Mouse (Mus musculus): ENCODE measurements at regions not wholly inside any gene's neighbourhood (a gene's known extent, or its start where the extent isn't known, plus 50 kb on each side); places are given as distances from the start of the nearest gene placed in this dataset.

DNA sequence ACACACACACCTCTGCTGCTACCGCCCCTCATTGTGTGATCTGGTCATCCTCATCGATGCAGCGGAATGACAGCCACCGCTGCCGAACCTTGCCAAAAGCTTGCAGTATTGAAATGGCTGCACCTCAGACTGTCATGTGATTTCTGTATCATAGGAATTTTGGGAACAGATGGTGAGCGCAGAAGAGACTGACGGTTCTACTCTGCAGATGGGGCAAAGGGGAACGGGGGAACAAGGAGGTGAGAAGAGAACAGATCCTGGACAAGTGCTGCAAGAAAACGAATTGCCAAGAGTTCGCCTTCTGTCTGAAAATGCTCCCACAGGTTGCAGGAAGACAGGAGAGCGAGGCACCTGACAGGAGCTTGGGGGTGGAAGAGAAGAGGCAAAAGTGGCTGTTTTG, 96.9 kb upstream of the Smarca2 start:
- no peak overlapping the region for H3K4me3 ChIP-seq (ENCODE audit: control insufficient read depth in 1 of 2, insufficient read depth in 1 of 2, low read depth in 2 of 2, low read length in 2 of 2)
- H3K79me2 ChIP-seq (ENCODE audit: control insufficient read depth, insufficient read depth, low read length, poor library complexity) = no peaks in the 10 kb centered on the region
- no peaks in the 10 kb centered on the region for H3K4me1 ChIP-seq (ENCODE audit: control insufficient read depth in 1 of 2, insufficient read depth in 2 of 2, low read length in 2 of 2)
- H3K9ac ChIP-seq (ENCODE audit: control insufficient read depth, low read depth, low read length, poor library complexity, severe bottlenecking) = no peak overlapping the region
- no peaks in the 10 kb centered on the region for H3K9me3 ChIP-seq (replicated peaks; ENCODE audit: insufficient read depth, low read length)
- no peaks in the 10 kb centered on the region for H3K36me3 ChIP-seq (ENCODE audit: control insufficient read depth in 1 of 2, insufficient read depth in 2 of 2, low read length in 2 of 2)
- no peak overlapping the region for H3K27ac ChIP-seq (ENCODE audit: control insufficient read depth, low read depth, low read length)
- H3K27me3 ChIP-seq (ENCODE audit: control insufficient read depth in 1 of 2, insufficient read depth in 2 of 2, low read length in 2 of 2) = no peaks in the 10 kb centered on the region
- TF ChIP-seq POLR2AphosphoS2 (IDR thresholded peaks at IDR 0.05; ENCODE audit: low read length) (no peak), POLR2AphosphoS5 (IDR thresholded peaks at IDR 0.05; ENCODE audit: borderline replicate concordance, low read depth, low read length) (no peak), CHD1 (IDR thresholded peaks at IDR 0.05; ENCODE audit: low read depth, low read length) (no peak), MAX (IDR thresholded peaks at IDR 0.05; ENCODE audit: low read length) (no peak), TAL1 (IDR thresholded peaks at IDR 0.05; ENCODE audit: low read length) (no peak), GABPA (IDR thresholded peaks at IDR 0.05; ENCODE audit: low read depth, low read length) (no peak), EP300 (IDR thresholded peaks at IDR 0.05; ENCODE audit: low read depth in 1 of 2, low read length in 2 of 2) (no peak), ELF1 (IDR thresholded peaks at IDR 0.05; ENCODE audit: low read depth, low read length) (no peak)
- no peak for DNase-seq (ENCODE audit: low read depth, low spot score)

DNA sequence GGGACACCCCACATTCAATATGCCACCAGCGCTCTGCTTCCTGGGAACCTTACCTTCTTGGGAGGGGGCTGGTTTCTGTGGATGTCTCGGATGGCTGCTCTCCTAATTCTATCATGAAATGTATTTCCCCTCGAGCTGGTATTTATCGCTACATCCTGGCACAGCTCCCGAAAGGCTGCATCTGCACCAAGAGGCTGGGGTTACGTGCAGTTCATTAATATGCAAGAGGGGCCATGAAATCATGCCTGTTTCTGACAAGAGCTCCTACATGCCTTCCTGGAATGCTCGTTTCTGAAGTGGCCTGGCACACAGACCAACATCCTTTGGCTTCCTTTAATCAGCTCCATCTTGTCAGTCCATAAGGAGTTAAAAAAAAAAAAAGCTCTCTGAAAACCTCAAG, 96.2 kb upstream of the Smarca2 start:
- H3K4me1 ChIP-seq (ENCODE audit: control insufficient read depth in 1 of 2, insufficient read depth in 2 of 2, low read length in 2 of 2) = no peaks in the 10 kb centered on the region
- no peaks in the 10 kb centered on the region for H3K36me3 ChIP-seq (ENCODE audit: control insufficient read depth in 1 of 2, insufficient read depth in 2 of 2, low read length in 2 of 2)
- no peak overlapping the region for H3K4me3 ChIP-seq (ENCODE audit: control insufficient read depth in 1 of 2, insufficient read depth in 1 of 2, low read depth in 2 of 2, low read length in 2 of 2)
- H3K9ac ChIP-seq (ENCODE audit: control insufficient read depth, low read depth, low read length, poor library complexity, severe bottlenecking) = no peak overlapping the region
- no peak for DNase-seq (ENCODE audit: low read depth, low spot score)
- no peak overlapping the region for H3K27ac ChIP-seq (ENCODE audit: control insufficient read depth, low read depth, low read length)
- H3K27me3 ChIP-seq (ENCODE audit: control insufficient read depth in 1 of 2, insufficient read depth in 2 of 2, low read length in 2 of 2) = no peaks in the 10 kb centered on the region
- TF ChIP-seq POLR2AphosphoS5 (IDR thresholded peaks at IDR 0.05; ENCODE audit: borderline replicate concordance, low read depth, low read length) (no peak), ELF1 (IDR thresholded peaks at IDR 0.05; ENCODE audit: low read depth, low read length) (no peak), HCFC1 (IDR thresholded peaks at IDR 0.05; ENCODE audit: low read depth, low read length) (no peak), CTCF (IDR thresholded peaks at IDR 0.05 in 2 of 3, conservative IDR thresholded peaks at IDR 0.05 in 1 of 3; ENCODE audit: control insufficient read depth in 1 of 3, insufficient read depth in 1 of 3, low read depth in 2 of 3, low read length in 3 of 3, poor library complexity in 1 of 3, severe bottlenecking in 1 of 3) (no peak), ZKSCAN1 (IDR thresholded peaks at IDR 0.05; ENCODE audit: low read depth, low read length) (no peak), TBP (IDR thresholded peaks at IDR 0.05; ENCODE audit: low read depth, low read length) (no peak), ZNF384 (IDR thresholded peaks at IDR 0.05; ENCODE audit: low read depth, low read length) (no peak), CHD2 (IDR thresholded peaks at IDR 0.05; ENCODE audit: low read length) (no peak), MYC (IDR thresholded peaks at IDR 0.05; ENCODE audit: low read depth, low read length) (no peak), CHD1 (IDR thresholded peaks at IDR 0.05; ENCODE audit: low read depth, low read length) (no peak)
- no peaks in the 10 kb centered on the region for H3K9me3 ChIP-seq (replicated peaks; ENCODE audit: insufficient read depth, low read length)
- no peaks in the 10 kb centered on the region for H3K79me2 ChIP-seq (ENCODE audit: control insufficient read depth, insufficient read depth, low read length, poor library complexity)

DNA sequence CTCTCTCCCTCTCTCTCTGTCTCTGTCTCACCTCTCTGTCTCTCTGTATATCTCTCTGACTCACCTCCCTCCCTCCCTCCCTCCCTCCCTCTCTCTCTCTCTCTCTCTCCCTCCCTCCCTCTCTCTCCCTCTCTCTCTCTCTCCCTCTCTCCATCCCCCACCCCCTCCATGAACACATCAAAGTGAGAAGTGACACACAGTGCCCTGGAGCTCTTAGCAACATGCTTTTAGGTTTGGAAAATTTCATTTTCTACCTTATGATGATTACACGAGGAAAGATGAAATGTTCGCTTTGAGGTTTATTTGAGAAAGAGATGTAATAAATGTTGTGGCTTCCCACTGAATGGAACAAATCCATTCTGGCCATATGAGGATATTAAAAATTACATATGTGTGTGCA, 95.6 kb upstream of the Smarca2 start:
- Histone ChIP-seq H3K79me2 (ENCODE audit: control insufficient read depth, insufficient read depth, low read length, poor library complexity) (no peaks in the 10 kb centered on the region), H3K4me3 (ENCODE audit: control insufficient read depth in 1 of 2, insufficient read depth in 1 of 2, low read depth in 2 of 2, low read length in 2 of 2) (no peak overlapping the region), H3K27ac (ENCODE audit: control insufficient read depth, low read depth, low read length) (no peak overlapping the region), H3K9ac (ENCODE audit: control insufficient read depth, low read depth, low read length, poor library complexity, severe bottlenecking) (no peak overlapping the region), H3K4me1 (ENCODE audit: control insufficient read depth in 1 of 2, insufficient read depth in 2 of 2, low read length in 2 of 2) (no peaks in the 10 kb centered on the region), H3K36me3 (ENCODE audit: control insufficient read depth in 1 of 2, insufficient read depth in 2 of 2, low read length in 2 of 2) (no peaks in the 10 kb centered on the region), H3K27me3 (ENCODE audit: control insufficient read depth in 1 of 2, insufficient read depth in 2 of 2, low read length in 2 of 2) (no peaks in the 10 kb centered on the region), H3K9me3 (replicated peaks; ENCODE audit: insufficient read depth, low read length) (no peaks in the 10 kb centered on the region)
- TF ChIP-seq MEF2A (IDR thresholded peaks at IDR 0.05; ENCODE audit: extremely low read depth, insufficient replicate concordance, low read depth, low read length, poor library complexity, severe bottlenecking) (no peak), SMC3 (IDR thresholded peaks at IDR 0.05; ENCODE audit: low read depth, low read length) (no peak), KAT2A (conservative IDR thresholded peaks at IDR 0.05; ENCODE audit: low read depth, low read length) (no peak), TBP (IDR thresholded peaks at IDR 0.05; ENCODE audit: low read depth, low read length) (no peak)
- DNase-seq (ENCODE audit: low read depth, low spot score) = no peak
